Mouse (Mus musculus): ENCODE data around the gene Zfp819.

DNA sequence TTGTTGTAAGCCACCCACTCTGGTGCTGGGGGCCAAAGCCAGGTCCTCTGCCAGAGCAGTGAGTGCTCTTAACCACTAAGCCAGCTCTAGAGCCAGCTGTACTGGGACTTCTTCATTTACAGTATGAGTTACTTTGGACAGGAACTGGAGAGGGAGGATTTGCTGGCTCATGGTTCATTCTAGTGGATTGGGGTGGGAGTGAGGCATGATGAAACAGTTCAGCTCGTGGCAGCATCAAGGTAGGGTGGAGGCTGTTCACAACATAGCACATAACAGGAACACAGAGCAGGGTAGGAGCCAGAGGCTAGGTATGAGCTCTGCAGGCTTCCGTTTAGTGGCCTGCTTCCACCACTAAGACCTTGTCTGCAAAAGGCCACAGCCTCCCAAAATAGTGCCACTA, 29.2 kb downstream of the Zfp819 start:
- no peak for TF ChIP-seq POLR2A (IDR thresholded peaks at IDR 0.05; ENCODE audit: extremely low read depth, insufficient read depth, low read length)
- no peak for TF ChIP-seq CTCF (IDR thresholded peaks at IDR 0.05; ENCODE audit: extremely low read depth, insufficient read depth, low read length)
